Mouse (Mus musculus) liver, postnatal 0 days (tissue): ENCODE measurements at regions not wholly inside any gene's neighbourhood (a gene's known extent, or its start where the extent isn't known, plus 50 kb on each side); places are given as distances from the start of the nearest gene placed in this dataset.

ENCODE experiments used
- ATAC-seq: fragments of 200-750 bp; cut with Nextera tagmentation; 2 replicates; pipeline ENCODE4 v1.8.0; 2017; ENCODE audit warnings: mild to moderate bottlenecking, moderate library complexity
- DNase-seq: peaks from one replicate; pipeline ENCODE4 v3.0.0-alpha.2; 2016
- H3K27ac ChIP-seq: fragments of 300-500 bp; sonication (generic); 2 replicates; pipeline ENCODE4 v1.5.1; 2014; ENCODE audit warnings: antibody characterized with exemption, moderate library complexity, mild to moderate bottlenecking, low read depth
- H3K27me3 ChIP-seq: fragments of 300-500 bp; sonication (generic); 2 replicates; pipeline ENCODE4 v1.6.1; 2014; ENCODE audit warnings: low read length, control low read depth, mixed read lengths; ENCODE audit not compliant: insufficient read depth
- H3K36me3 ChIP-seq: fragments of 300-500 bp; sonication (generic); replicated peaks from 2 replicates; pipeline ENCODE4 v1.6.1; 2014; ENCODE audit warnings: mild to moderate bottlenecking, control low read depth, low read length, moderate library complexity, mixed read lengths; ENCODE audit not compliant: insufficient read depth
- H3K4me1 ChIP-seq: fragments of 300-500 bp; sonication (generic); 2 replicates; pipeline ENCODE4 v1.6.1; 2014; ENCODE audit warnings: antibody characterized with exemption, mild to moderate bottlenecking, control low read depth; ENCODE audit not compliant: insufficient read depth
- H3K4me2 ChIP-seq: fragments of 300-500 bp; sonication (generic); 2 replicates; pipeline ENCODE4 v1.6.1; 2014; ENCODE audit warnings: low read depth, mild to moderate bottlenecking, low read length, moderate library complexity, mixed read lengths
- H3K4me3 ChIP-seq: fragments of 300-500 bp; sonication (generic); 2 replicates; pipeline ENCODE4 v1.5.1; 2014; ENCODE audit warnings: low read depth, low read length
- H3K9ac ChIP-seq: fragments of 300-500 bp; sonication (generic); replicated peaks from 2 replicates; pipeline ENCODE4 v1.6.1; 2014; ENCODE audit warnings: mild to moderate bottlenecking, moderate library complexity
- H3K9me3 ChIP-seq: fragments of 300-500 bp; sonication (generic); 2 replicates; pipeline ENCODE4 v1.6.1; 2016; ENCODE audit warnings: mild to moderate bottlenecking, control low read depth, low read length, mixed read lengths
- CTCF ChIP-seq: sonication (generic); IDR thresholded peaks from 2 replicates; pipeline ENCODE4 v1.5.1; 2016; ENCODE audit warnings: antibody characterized with exemption, low read depth
- EP300 ChIP-seq: IDR thresholded peaks from 2 replicates; pipeline ENCODE4 v1.6.1; 2016; ENCODE audit warnings: antibody characterized with exemption, low read depth, mild to moderate bottlenecking
- WGBS: fragments of 180-500 bp; shearing (Covaris S2); extraction: QIAGEN DNeasy Blood & Tissue Kit; methylation state at CpG from one replicate; pipeline ENCODE4 v1.1.7; 2014; ENCODE audit not compliant: insufficient replicate concordance; 5-methylcytosine and 5-hydroxymethylcytosine counted together

DNA sequence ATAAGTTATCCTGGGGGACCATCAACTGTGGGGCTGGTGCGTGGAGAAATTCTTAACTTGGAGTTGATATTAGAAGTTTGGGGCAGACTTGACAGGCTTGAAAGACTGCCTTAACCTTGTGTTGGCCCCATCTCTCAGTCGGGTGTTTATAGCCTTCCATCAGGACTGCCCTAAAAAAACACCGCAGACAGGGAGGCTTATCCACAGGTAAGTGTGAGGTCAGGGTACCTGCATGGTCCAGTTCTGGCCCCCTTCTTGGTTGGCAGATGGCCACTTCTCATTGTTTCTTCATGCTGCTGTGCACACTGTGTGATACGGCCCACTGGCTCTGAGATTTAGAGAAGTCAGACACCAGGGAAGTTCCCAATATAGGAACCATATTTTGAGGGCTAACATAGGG is 50.2 kb upstream of the Slc35b4 start:
- ATAC-seq (no peak), DNase-seq (no peak)
- Histone ChIP-seq H3K9me3 (0 out of 2 replicates have a peak, but pooled peaks cover 2% of the 10 kb centered on the region), H3K9ac (no peak overlapping the region), H3K4me1 (no peaks in the 10 kb centered on the region), H3K4me2 (no peak overlapping the region), H3K27ac (no peak overlapping the region), H3K27me3 (no peaks in the 10 kb centered on the region), H3K4me3 (no peak overlapping the region), H3K36me3 (no peaks in the 10 kb centered on the region)
- TF ChIP-seq CTCF (no peak), EP300 (no peak)
- WGBS = 58% methylated on average over 4 of the region's 4 CpGs
